Mouse (Mus musculus) liver, adult 2 months (tissue): ENCODE measurements at regions not wholly inside any gene's neighbourhood (a gene's known extent, or its start where the extent isn't known, plus 50 kb on each side); places are given as distances from the start of the nearest gene placed in this dataset.

ENCODE experiments used
- DNase-seq: peaks from one replicate; pipeline ENCODE4 v3.0.0-alpha.2; 2011; ENCODE audit warnings: low read depth, low spot score; ENCODE audit errors: extremely low read depth
- H3K27ac ChIP-seq: fragments of 200-500 bp; replicated peaks from 2 replicates; pipeline ENCODE4 v1.5.1; 2012; ENCODE audit warnings: low read depth, mild to moderate bottlenecking, control low read depth, inconsistent platforms, low read length; ENCODE audit not compliant: insufficient read depth
- H3K27me3 ChIP-seq: fragments of 200-500 bp; 2 replicates; pipeline ENCODE4 v1.6.1; 2012; ENCODE audit warnings: mild to moderate bottlenecking, moderate library complexity, low read length, inconsistent platforms; ENCODE audit not compliant: control insufficient read depth, insufficient read depth
- H3K36me3 ChIP-seq: fragments of 200-500 bp; 2 replicates; pipeline ENCODE4 v1.6.1; 2012; ENCODE audit warnings: low read length, inconsistent platforms; ENCODE audit not compliant: control insufficient read depth, insufficient read depth
- H3K4me1 ChIP-seq: fragments of 200-500 bp; 2 replicates; pipeline ENCODE4 v1.6.1; 2011; ENCODE audit warnings: low read length; ENCODE audit not compliant: control insufficient read depth, insufficient read depth
- H3K4me3 ChIP-seq: fragments of 200-500 bp; 2 replicates; pipeline ENCODE4 v1.5.1; 2011; ENCODE audit warnings: low read depth, mild to moderate bottlenecking, control low read depth, low read length, moderate library complexity; ENCODE audit not compliant: insufficient read depth
- H3K79me2 ChIP-seq: fragments of 200-500 bp; 2 replicates; pipeline ENCODE4 v1.6.1; 2012; ENCODE audit warnings: inconsistent platforms, mild to moderate bottlenecking, low read length, moderate library complexity; ENCODE audit not compliant: control insufficient read depth, insufficient read depth
- H3K9ac ChIP-seq: fragments of 200-500 bp; 2 replicates; pipeline ENCODE4 v1.6.1; 2012; ENCODE audit warnings: low read depth, mild to moderate bottlenecking, control low read depth, inconsistent platforms, low read length
- CTCF ChIP-seq: fragments of 200-500 bp; IDR thresholded peaks from 2 replicates; pipeline ENCODE4 v1.5.1; 2011; ENCODE audit warnings: low read depth, low read length, control low read depth
- POLR2A ChIP-seq: fragments of 200-500 bp; IDR thresholded peaks from 2 replicates; pipeline ENCODE4 v1.6.1; 2011; ENCODE audit warnings: low read length, control low read depth; ENCODE audit not compliant: insufficient read depth; ENCODE audit errors: extremely low read depth
- WGBS: fragments of 180-500 bp; shearing (Covaris S2); methylation state at CpG from one replicate; pipeline ENCODE4 v1.1.7; 2018; 5-methylcytosine and 5-hydroxymethylcytosine counted together

- TF ChIP-seq POLR2A (no peak), CTCF (no peak)
- H3K36me3 ChIP-seq = no peaks in the 10 kb centered on the region
- H3K4me3 ChIP-seq = no peak overlapping the region
- no peaks in the 10 kb centered on the region for H3K27me3 ChIP-seq
- no peaks in the 10 kb centered on the region for H3K4me1 ChIP-seq
- DNase-seq = no peak
- no peaks in the 10 kb centered on the region for H3K79me2 ChIP-seq
- H3K27ac ChIP-seq = no peak overlapping the region
- no peak overlapping the region for H3K9ac ChIP-seq
- 87% methylated on average over 7 of the region's 7 CpGs for WGBS
Observed at GRCm38 (mm10) chr8:26816977-26817376, 160.1 kb upstream of the Zfp703 start.

DNA sequence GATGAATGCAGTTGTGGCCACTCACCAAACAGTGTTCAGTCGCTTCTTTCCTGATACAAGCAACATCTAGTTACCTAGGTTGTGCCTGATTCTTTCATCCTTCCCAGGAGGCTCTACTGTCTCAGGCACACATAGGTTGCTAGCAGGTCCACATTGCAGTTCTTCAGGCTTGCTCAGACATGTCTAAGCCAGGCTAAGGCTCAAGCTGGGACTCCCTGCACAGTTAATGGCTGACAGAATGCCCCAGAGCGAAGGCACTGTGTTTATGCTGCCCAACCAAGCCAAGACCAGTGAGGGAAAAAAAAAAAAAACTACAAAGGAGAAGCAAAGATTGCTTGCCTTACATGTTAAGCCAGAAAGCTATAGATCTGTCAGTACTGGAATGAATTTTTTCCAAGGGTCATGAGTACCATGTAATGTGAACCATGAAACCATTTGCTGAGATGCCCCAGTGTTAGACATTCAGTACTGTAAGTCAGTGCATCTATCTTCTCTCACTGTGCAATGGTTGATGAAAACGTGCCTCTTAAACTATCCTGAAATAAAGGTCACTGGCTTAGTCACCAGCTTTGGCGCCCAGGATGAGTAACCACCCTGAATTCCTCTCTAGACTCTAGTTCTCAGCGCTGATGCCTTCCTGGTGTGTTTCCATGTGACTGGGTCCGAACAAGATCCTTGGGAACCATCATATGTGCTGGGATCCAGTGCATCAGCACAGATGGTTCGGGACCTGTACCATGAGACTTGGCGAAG lies 152.8 kb upstream of the Zfp703 start:
- Histone ChIP-seq H3K27me3 (no peaks in the 10 kb centered on the region), H3K4me1 (no peaks in the 10 kb centered on the region), H3K27ac (no peak overlapping the region), H3K36me3 (no peaks in the 10 kb centered on the region), H3K79me2 (no peaks in the 10 kb centered on the region), H3K4me3 (no peak overlapping the region), H3K9ac (no peak overlapping the region)
- DNase-seq = no peak
- no peak for TF ChIP-seq CTCF
- TF ChIP-seq POLR2A = no peak
- 87% methylated on average over 8 of the region's 8 CpGs for WGBS

- no peaks in the 10 kb centered on the region for H3K36me3 ChIP-seq
- 54% methylated on average over 10 of the region's 10 CpGs for WGBS
- no peak overlapping the region for H3K27ac ChIP-seq
- no peaks in the 10 kb centered on the region for H3K79me2 ChIP-seq
- DNase-seq = no peak
- H3K9ac ChIP-seq = no peak overlapping the region
- no peaks in the 10 kb centered on the region for H3K27me3 ChIP-seq
- no peak overlapping the region for H3K4me3 ChIP-seq
- TF ChIP-seq POLR2A (no peak), CTCF (no peak)
- H3K4me1 ChIP-seq = no peaks in the 10 kb centered on the region
Observed at GRCm38 (mm10) chr8:26828311-26828909, 148.7 kb upstream of the Zfp703 start.

- Histone ChIP-seq H3K4me1 (no peaks in the 10 kb centered on the region), H3K36me3 (no peaks in the 10 kb centered on the region), H3K79me2 (no peaks in the 10 kb centered on the region), H3K9ac (no peak overlapping the region), H3K27ac (no peak overlapping the region), H3K4me3 (no peak overlapping the region), H3K27me3 (no peaks in the 10 kb centered on the region)
- no peak for DNase-seq
- TF ChIP-seq POLR2A (no peak), CTCF (no peak)
- WGBS = 84% methylated on average over 4 of the region's 4 CpGs
Observed at GRCm38 (mm10) chr8:26829313-26829712, 147.8 kb upstream of the Zfp703 start.

DNA sequence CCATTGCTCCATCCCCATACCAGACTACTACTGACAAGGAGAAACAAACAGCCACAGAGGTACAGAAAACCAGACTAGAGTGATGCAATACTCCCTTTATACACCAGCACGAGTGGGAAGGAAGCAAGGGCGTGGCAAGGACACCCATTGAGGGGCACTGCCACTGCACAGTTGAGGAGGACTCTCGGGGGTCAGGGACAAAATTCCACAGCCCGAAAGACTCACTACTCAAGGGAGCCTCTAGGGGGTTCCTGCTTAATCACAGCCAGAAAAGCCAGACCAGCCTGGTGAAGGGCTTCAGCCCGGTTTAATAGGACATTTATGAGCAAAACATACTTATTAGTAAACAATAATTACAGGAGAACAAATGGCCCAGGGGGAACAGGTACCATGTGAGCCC lies 146.0 kb upstream of the Zfp703 start:
- 34% methylated on average over 5 of the region's 5 CpGs for WGBS
- DNase-seq = no peak
- no peak for TF ChIP-seq POLR2A
- TF ChIP-seq CTCF = no peak

DNA sequence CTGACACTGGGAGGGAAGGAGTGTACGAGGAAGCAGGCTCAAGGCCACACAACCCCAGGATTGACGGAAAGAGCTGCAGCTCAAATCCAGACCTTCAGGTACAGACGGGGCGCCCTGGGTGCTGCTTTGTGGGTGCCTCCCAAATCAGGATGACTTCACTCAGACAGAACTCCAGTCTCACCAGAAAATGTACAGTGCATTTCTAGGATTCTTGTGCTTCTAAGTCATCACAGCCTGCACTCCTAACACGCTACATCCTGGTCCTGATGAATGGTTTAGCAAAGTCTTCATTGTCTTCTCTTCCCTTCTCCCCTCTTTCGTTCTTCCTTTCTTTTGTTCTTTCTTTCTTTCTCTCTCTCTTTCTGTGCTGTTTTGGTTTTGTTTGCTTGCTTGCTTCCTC lies 145.3 kb upstream of the Zfp703 start:
- Histone ChIP-seq H3K4me1 (no peaks in the 10 kb centered on the region), H3K4me3 (no peak overlapping the region), H3K27ac (no peak overlapping the region), H3K9ac (no peak overlapping the region), H3K79me2 (no peaks in the 10 kb centered on the region), H3K36me3 (no peaks in the 10 kb centered on the region), H3K27me3 (no peaks in the 10 kb centered on the region)
- WGBS = 82% methylated on average over 6 of the region's 6 CpGs
- no peak for DNase-seq
- no peak for TF ChIP-seq POLR2A
- TF ChIP-seq CTCF = no peak

More for the DNA sequence above, 146.0 kb upstream of the Zfp703 start:
- Histone ChIP-seq H3K36me3 (no peaks in the 10 kb centered on the region), H3K79me2 (no peaks in the 10 kb centered on the region), H3K9ac (no peak overlapping the region), H3K27me3 (no peaks in the 10 kb centered on the region), H3K4me3 (no peak overlapping the region), H3K27ac (no peak overlapping the region), H3K4me1 (no peaks in the 10 kb centered on the region)
